Mouse (Mus musculus) liver, embryonic 14.5 days (tissue): ENCODE results near the gene Ndufb2.

Experiments used
- CTCF ChIP-seq: IDR thresholded peaks from 2 replicates; pipeline ENCODE4 v1.5.1; 2016; ENCODE audit warnings: antibody characterized with exemption, low read depth, control low read depth
- EP300 ChIP-seq: IDR thresholded peaks from 2 replicates; pipeline ENCODE4 v1.6.1; 2016; ENCODE audit warnings: antibody characterized with exemption, low read depth

DNA sequence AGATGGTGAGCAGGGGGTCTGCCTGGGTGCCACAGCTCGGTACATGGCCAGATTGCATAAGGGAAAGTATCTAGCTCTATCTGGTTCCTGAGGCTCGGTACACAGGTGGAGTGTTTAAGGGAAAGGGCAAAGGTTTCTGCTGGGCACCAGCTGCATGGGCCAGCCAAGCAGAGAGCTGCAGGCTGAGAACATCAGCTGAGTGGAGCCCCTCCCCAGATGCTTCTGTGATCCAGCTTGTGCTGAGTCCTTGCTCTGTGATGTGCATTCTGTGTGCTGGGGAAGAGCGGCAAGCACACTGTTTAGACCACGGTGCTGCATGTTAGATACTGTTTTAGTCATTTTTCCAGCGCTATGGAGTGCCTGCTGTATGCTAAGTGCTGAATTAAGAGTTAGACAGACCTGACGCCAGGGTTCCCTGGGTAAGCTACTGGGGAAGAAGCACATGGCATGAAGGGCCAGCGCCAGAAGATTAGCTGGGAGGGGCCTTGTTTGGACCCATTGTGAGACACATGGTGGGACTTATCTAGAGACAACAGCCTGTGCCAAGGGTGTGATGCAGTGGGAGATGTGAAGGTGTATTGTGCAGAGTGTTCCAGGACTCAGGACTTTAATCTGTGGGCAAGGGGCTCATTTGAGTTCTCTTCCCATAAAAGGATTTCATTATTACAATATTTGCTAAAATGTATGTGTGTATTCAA is 11.1 kb upstream of the Ndufb2 start:
- TF ChIP-seq EP300 (peak; percentile 83), CTCF (no peak)
